Mouse (Mus musculus) testis, adult 2 months (tissue): ENCODE data around the gene 1700042G07Rik. TPM values are rescaled to one million over a fixed set of nuclear protein-coding genes. Genes with fewer than 3 reads are reported as not detected.

Experiments
- H3K27ac ChIP-seq: fragments of 200-500 bp; 2 replicates; pipeline ENCODE4 v1.5.1; 2012; ENCODE audit warnings: low read depth, low read length; ENCODE audit not compliant: control insufficient read depth, insufficient read depth
- H3K27me3 ChIP-seq: fragments of 200-500 bp; 2 replicates; pipeline ENCODE4 v1.6.1; 2012; ENCODE audit warnings: mild to moderate bottlenecking, low read length, moderate library complexity; ENCODE audit not compliant: control insufficient read depth, insufficient read depth
- H3K36me3 ChIP-seq: fragments of 200-500 bp; 2 replicates; pipeline ENCODE4 v1.6.1; 2012; ENCODE audit warnings: mild to moderate bottlenecking, low read length; ENCODE audit not compliant: control insufficient read depth, insufficient read depth
- H3K4me1 ChIP-seq: fragments of 200-500 bp; 2 replicates; pipeline ENCODE4 v1.6.1; 2012; ENCODE audit warnings: low read length; ENCODE audit not compliant: control insufficient read depth, insufficient read depth
- H3K4me3 ChIP-seq: fragments of 200-500 bp; 2 replicates; pipeline ENCODE4 v1.5.1; 2012; ENCODE audit warnings: low read depth, mild to moderate bottlenecking, low read length, moderate library complexity, mixed read lengths; ENCODE audit not compliant: control insufficient read depth
- CTCF ChIP-seq: fragments of 200-500 bp; IDR thresholded peaks from 2 replicates; pipeline ENCODE4 v1.5.1; 2012; ENCODE audit warnings: low read depth, mild to moderate bottlenecking, inconsistent platforms, low read length, moderate library complexity; ENCODE audit not compliant: control insufficient read depth, insufficient read depth, insufficient replicate concordance
- POLR2A ChIP-seq: fragments of 200-500 bp; IDR thresholded peaks from 2 replicates; pipeline ENCODE4 v1.6.1; 2012; ENCODE audit warnings: low read depth, mild to moderate bottlenecking, inconsistent platforms, low read length, moderate library complexity; ENCODE audit not compliant: control insufficient read depth
- polyA plus RNA-seq: library from polyadenylated mRNA; depleted of rRNA; stranded (reverse); fragments of >200 nt; gene quantifications from 2 replicates; pipeline ENCODE4 v1.2.3, GENCODE M21; 2012

1700042G07Rik gene
- polyA plus RNA-seq, 1 experiment = 696 TPM

GRCm38 (mm10) chr4:116175136-116175535 lies 2.0 kb downstream of the 1700042G07Rik start:
- Histone ChIP-seq H3K4me1 (peaks cover 11% of the 10 kb centered on the region), H3K36me3 (no peaks in the 10 kb centered on the region), H3K27ac (no peak overlapping the region), H3K27me3 (no peaks in the 10 kb centered on the region), H3K4me3 (peak overlapping the region; percentile 80; the same call in 1 of the 2 replicates)
- TF ChIP-seq CTCF = no peak
- TF ChIP-seq POLR2A = no peak

DNA sequence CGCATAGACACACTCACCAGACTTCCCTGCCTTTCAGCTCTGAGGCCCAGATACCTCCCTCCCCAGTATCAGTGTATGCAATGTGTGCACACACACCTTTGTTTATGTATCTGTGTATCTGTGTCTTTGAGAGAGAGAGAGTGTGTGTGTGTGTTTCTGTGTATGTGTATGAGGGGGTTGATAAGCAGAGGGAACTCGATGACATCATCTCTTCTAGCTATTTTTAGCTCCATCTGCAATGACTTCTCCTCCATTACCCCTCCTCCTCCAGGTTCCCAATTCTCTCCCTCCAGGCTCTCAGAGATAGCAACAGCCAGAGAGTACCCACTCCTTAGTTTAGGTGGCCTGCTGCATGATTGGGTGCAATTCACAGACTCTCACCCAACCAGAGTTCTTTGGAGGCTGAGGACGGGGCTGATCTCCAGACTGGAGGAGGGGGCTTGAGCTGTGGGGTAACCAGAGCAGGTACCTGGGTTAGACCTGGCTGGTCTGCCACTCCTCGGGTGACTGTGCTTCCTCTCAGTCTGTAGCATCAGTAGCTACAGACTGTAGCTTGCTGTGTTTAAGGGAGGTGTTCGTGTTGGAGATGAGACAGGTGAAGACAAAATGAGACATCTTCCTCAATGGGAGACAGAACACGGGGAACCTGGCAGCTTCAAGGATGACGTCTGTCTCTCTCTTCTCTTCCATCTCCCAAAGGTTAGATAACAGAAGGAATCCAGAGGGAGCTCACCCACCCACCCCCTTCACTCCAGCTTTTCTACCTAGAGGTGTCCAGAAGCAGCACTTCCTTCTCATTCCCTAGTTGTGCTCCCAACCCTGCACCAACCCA lies 2.8 kb downstream of the 1700042G07Rik start:
- H3K4me3 ChIP-seq = peak overlapping the region; percentile 70
- H3K36me3 ChIP-seq = no peaks in the 10 kb centered on the region
- H3K4me1 ChIP-seq = peaks cover 11% of the 10 kb centered on the region
- H3K27me3 ChIP-seq = no peaks in the 10 kb centered on the region
- no peak overlapping the region for H3K27ac ChIP-seq
- TF ChIP-seq POLR2A (no peak), CTCF (no peak)

GRCm38 (mm10) chr4:116176543-116176988 lies 3.4 kb downstream of the 1700042G07Rik start:
- H3K36me3 ChIP-seq = no peaks in the 10 kb centered on the region
- peaks cover 11% of the 10 kb centered on the region for H3K4me1 ChIP-seq
- no peak for TF ChIP-seq CTCF
- no peak for TF ChIP-seq POLR2A
- no peaks in the 10 kb centered on the region for H3K27me3 ChIP-seq
- H3K4me3 ChIP-seq = peak overlapping the region; percentile 70
- 0 out of 2 replicates have a peak overlapping the region, but pooled peaks have one; percentile 43 for H3K27ac ChIP-seq

DNA sequence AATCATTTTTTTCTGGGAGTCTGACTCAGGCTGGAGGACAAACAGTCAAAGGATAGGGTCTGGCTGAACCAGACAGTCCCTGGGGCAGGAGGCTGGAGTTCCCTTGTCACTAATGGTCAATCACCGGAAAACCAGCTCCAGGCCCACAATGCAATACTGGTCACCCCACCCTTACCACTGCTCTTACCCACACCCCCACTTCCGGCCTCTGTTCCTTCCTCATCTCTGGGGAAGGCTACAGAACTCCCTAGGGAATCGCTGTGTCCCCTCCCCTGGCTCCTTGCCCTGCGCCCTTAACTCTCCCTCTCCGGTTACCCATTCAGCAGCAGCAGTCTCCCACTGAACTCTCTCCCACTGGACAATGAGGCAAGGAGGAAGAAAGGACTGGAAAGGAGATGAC lies 4.0 kb downstream of the 1700042G07Rik start:
- TF ChIP-seq POLR2A (no peak), CTCF (no peak)
- Histone ChIP-seq H3K27ac (peak overlapping the region; percentile 5; the same call in 1 of the 2 replicates), H3K27me3 (no peaks in the 10 kb centered on the region), H3K36me3 (no peaks in the 10 kb centered on the region), H3K4me3 (peak overlapping the region; percentile 12; the same call in 1 of the 2 replicates), H3K4me1 (peaks cover 12% of the 10 kb centered on the region)

DNA sequence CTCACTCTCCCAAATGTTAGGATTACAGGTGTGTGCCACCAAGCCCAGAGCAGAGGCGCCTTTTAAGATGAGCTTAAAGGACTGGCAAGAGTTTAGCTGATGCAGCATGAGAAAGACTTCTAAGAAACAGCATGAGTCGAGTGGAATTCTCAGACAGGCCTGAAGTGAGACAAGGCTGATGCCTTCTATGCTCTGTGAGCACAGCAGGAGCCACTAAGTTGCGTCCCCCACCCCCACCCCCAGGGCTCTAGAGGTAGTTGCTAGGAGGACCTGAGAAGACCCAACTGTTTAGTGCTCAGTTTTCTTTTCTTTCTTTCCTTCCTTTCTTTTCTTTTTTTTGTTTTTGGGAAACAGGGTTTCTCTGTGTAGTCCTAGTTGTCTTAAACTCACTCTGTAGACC lies 8.9 kb downstream of the 1700042G07Rik start:
- Histone ChIP-seq H3K27ac (no peak overlapping the region), H3K4me3 (no peak overlapping the region), H3K4me1 (peaks cover 11% of the 10 kb centered on the region), H3K36me3 (no peaks in the 10 kb centered on the region), H3K27me3 (no peaks in the 10 kb centered on the region)
- no peak for TF ChIP-seq CTCF
- TF ChIP-seq POLR2A = no peak

DNA sequence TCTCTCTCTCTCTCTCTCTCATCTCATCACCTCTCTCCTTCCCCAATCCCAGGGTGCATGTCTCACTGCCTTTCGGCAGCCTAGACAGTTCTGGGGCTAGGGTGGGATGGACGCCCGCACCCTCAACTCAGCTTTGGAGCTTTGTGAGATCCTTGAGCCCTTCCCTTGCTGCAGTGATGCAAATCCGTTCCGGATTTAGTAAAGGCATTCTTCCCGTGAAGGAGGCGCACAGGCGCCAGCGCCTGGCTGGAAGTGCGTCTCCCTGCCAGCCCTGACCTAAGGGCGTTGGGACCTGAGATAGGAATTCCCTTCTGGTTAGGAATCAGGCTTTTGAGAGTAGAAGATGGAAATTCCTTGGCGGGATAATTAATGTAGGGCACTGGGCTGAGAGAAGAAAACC lies 9.6 kb downstream of the 1700042G07Rik start:
- Histone ChIP-seq H3K27ac (no peak overlapping the region), H3K4me1 (peaks cover 7% of the 10 kb centered on the region)
- TF ChIP-seq POLR2A (no peak), CTCF (no peak)

DNA sequence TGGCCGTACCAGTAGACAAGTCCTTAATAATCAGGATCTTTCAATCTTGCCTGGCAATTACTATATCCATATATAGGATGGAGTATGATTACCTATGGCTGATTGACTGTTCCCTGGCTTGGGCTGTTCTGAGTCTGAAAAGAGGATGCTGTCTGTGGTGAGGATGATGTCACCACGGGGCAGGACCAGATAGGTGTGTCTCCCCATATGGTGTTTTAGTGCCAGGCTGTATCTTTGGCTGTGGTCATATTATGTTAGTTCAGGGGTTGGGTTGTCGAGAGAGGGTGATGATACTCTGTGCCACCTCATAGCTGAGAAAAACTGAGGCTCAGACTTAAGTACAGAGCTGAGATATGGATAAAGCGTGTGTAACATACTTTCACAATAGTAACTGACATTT lies 11.9 kb downstream of the 1700042G07Rik start:
- no peak overlapping the region for H3K27ac ChIP-seq
- no peaks in the 10 kb centered on the region for H3K36me3 ChIP-seq
- peaks cover 7% of the 10 kb centered on the region for H3K4me1 ChIP-seq
- H3K27me3 ChIP-seq = no peaks in the 10 kb centered on the region
- no peak overlapping the region for H3K4me3 ChIP-seq
- no peak for TF ChIP-seq POLR2A
- no peak for TF ChIP-seq CTCF

More for the DNA sequence above, 9.6 kb downstream of the 1700042G07Rik start:
- H3K27me3 ChIP-seq = no peaks in the 10 kb centered on the region
- no peaks in the 10 kb centered on the region for H3K36me3 ChIP-seq
- H3K4me3 ChIP-seq = no peak overlapping the region
